Mouse (Mus musculus): ENCODE results near the gene Tarm1.

- no peak for TF ChIP-seq CTCF (IDR thresholded peaks at IDR 0.05; ENCODE audit: low read depth)
- no peak for TF ChIP-seq EP300 (optimal IDR thresholded peaks at IDR 0.05)
These were observed 49.5 kb downstream of the Tarm1 start for GRCm38 (mm10) chr7:3452821-3453485.

All from stomach, postnatal 0 days (tissue).